Comparison of ENCODE assay signal across 20 mouse cellular contexts in genomic region chr2:125459087-125459486, GRCm38 (mm10). TPM values are rescaled to one million over a fixed set of nuclear protein-coding genes. Genes with fewer than 3 reads are reported as not detected.
DNase-seq lines count a peak whose midpoint lies in the region; ATAC-seq and TF ChIP-seq lines count a peak whose summit lies in the region.
"Had no signal": no experiment of that assay in that cellular context is flagged by ENCODE, and none has a peak within 500 bp of the region (broad histone marks: within the 10 kb centered on the region; RNA-seq: fewer than 3 reads in every experiment).

No protein-coding gene starts in this region.

- H3K4me1 ChIP-seq in lung, embryonic 14.5 days (ENCODE audit: insufficient read depth): peaks cover 5% of the 10 kb centered on the region; the same call in 1 of the 2 replicates
- H3K4me1 ChIP-seq in stomach, embryonic 14.5 days (ENCODE audit: control insufficient read depth, insufficient read depth, low read length): 0 out of 2 replicates have a peak, but pooled peaks cover 3% of the 10 kb centered on the region
- no peaks in the 10 kb centered on the region; the same call in 1 of the 2 replicates for H3K4me1 ChIP-seq in stomach, postnatal 0 days (replicated peaks; ENCODE audit: control insufficient read depth, insufficient read depth)
- no peaks in the 10 kb centered on the region for H3K4me1 ChIP-seq in stomach, embryonic 15.5 days
- H3K4me1 ChIP-seq: embryonic facial prominence, embryonic 10.5 days; forebrain, embryonic 13.5 days; hindbrain, embryonic 12.5 days had no signal

- ATAC-seq in lung, embryonic 14.5 days (ENCODE audit: insufficient read depth): peak; percentile 59
- ATAC-seq in stomach, embryonic 14.5 days (ENCODE audit: insufficient number of reproducible peaks, insufficient read depth, low FRiP score, low read depth): no peak
- no peak for ATAC-seq in stomach, postnatal 0 days (ENCODE audit: low FRiP score, low TSS enrichment)
- peak; percentile 47; the same call in 1 of the 2 replicates for ATAC-seq in stomach, embryonic 15.5 days (ENCODE audit: insufficient read depth, low FRiP score, low read depth)
- ATAC-seq: activated CD4-positive, CD25-positive, alpha-beta regulatory T cell, adult 4 months; forebrain, embryonic 13.5 days; forebrain, postnatal 0 days; Patski had no signal

- no peak for TF ChIP-seq CTCF in lung, embryonic 14.5 days (IDR thresholded peaks at IDR 0.05; ENCODE audit: low read depth)
- TF ChIP-seq CTCF in stomach, postnatal 0 days (IDR thresholded peaks at IDR 0.05; ENCODE audit: low read depth): no peak

- peak; percentile 53 for DNase-seq in lung, embryonic 14.5 days
- no peak for DNase-seq in lung, postnatal 25 days (ENCODE audit: low spot score)
- no peak for DNase-seq in stomach, postnatal 0 days (ENCODE audit: low spot score)
- DNase-seq in adrenal gland, postnatal 10 days: no peak
- DNase-seq: adrenal gland, postnatal 25 days; cerebellum, adult 18-20 months; cerebellum, adult 9-11 months; cerebellum, postnatal 36 days; forebrain, postnatal 0 days; gastrocnemius, postnatal 14 days; heart, postnatal 10 days; heart, postnatal 4 days had no signal

- no peak for TF ChIP-seq EP300 in stomach, postnatal 0 days (optimal IDR thresholded peaks at IDR 0.05)

- H3K4me2 ChIP-seq in lung, embryonic 14.5 days: no peak overlapping the region
- no peak overlapping the region for H3K4me2 ChIP-seq in stomach, embryonic 14.5 days (replicated peaks; ENCODE audit: low read depth, low read length)
- no peak overlapping the region for H3K4me2 ChIP-seq in stomach, postnatal 0 days (replicated peaks; ENCODE audit: low read depth)
- no peak overlapping the region for H3K4me2 ChIP-seq in stomach, embryonic 15.5 days
- H3K4me2 ChIP-seq: forebrain, embryonic 13.5 days; hindbrain, embryonic 12.5 days had no signal

- H3K9me3 ChIP-seq in lung, embryonic 14.5 days (ENCODE audit: low read depth, low read length): no peaks in the 10 kb centered on the region
- H3K9me3 ChIP-seq in stomach, embryonic 14.5 days (ENCODE audit: control insufficient read depth, low read depth, low read length): no peaks in the 10 kb centered on the region
- H3K9me3 ChIP-seq in stomach, postnatal 0 days (ENCODE audit: control insufficient read depth, low read length): no peaks in the 10 kb centered on the region
- H3K9me3 ChIP-seq in stomach, embryonic 15.5 days: no peaks in the 10 kb centered on the region
- H3K9me3 ChIP-seq: embryonic facial prominence, embryonic 10.5 days; forebrain, embryonic 13.5 days; hindbrain, embryonic 12.5 days had no signal

- no peak overlapping the region for H3K9ac ChIP-seq in lung, embryonic 14.5 days
- H3K9ac ChIP-seq in stomach, embryonic 14.5 days (replicated peaks; ENCODE audit: low read depth, low read length): no peak overlapping the region
- no peak overlapping the region for H3K9ac ChIP-seq in stomach, postnatal 0 days (ENCODE audit: low read length)
- H3K9ac ChIP-seq in stomach, embryonic 15.5 days: no peak overlapping the region
- H3K9ac ChIP-seq: forebrain, embryonic 13.5 days; forebrain, postnatal 0 days; hindbrain, embryonic 12.5 days had no signal

- 0 out of 2 replicates have a peak, but pooled peaks cover 10% of the 10 kb centered on the region for H3K36me3 ChIP-seq in lung, embryonic 14.5 days (ENCODE audit: insufficient read depth)
- no peaks in the 10 kb centered on the region for H3K36me3 ChIP-seq in stomach, embryonic 14.5 days (ENCODE audit: control insufficient read depth, insufficient read depth, low read length)
- H3K36me3 ChIP-seq in stomach, postnatal 0 days (ENCODE audit: control insufficient read depth, insufficient read depth, low read length): no peaks in the 10 kb centered on the region
- no peaks in the 10 kb centered on the region for H3K36me3 ChIP-seq in stomach, embryonic 15.5 days
- H3K36me3 ChIP-seq: embryonic facial prominence, embryonic 10.5 days; hindbrain, embryonic 12.5 days had no signal

- H3K27me3 ChIP-seq in lung, embryonic 14.5 days (ENCODE audit: insufficient read depth, low read length): no peaks in the 10 kb centered on the region
- no peaks in the 10 kb centered on the region for H3K27me3 ChIP-seq in stomach, embryonic 14.5 days (ENCODE audit: control insufficient read depth, insufficient read depth, low read length)
- no peaks in the 10 kb centered on the region for H3K27me3 ChIP-seq in stomach, postnatal 0 days (ENCODE audit: control insufficient read depth, insufficient read depth, low read length)
- no peaks in the 10 kb centered on the region for H3K27me3 ChIP-seq in stomach, embryonic 15.5 days (replicated peaks)
- H3K27me3 ChIP-seq: CH12.LX; forebrain, embryonic 13.5 days; hindbrain, embryonic 12.5 days; Patski had no signal

- H3K27ac ChIP-seq in lung, embryonic 14.5 days (ENCODE audit: low read depth): peak overlapping the region; percentile 39; the same call in 1 of the 2 replicates
- peak overlapping the region; percentile 1; the same call in 1 of the 2 replicates for H3K27ac ChIP-seq in stomach, embryonic 14.5 days (ENCODE audit: low read length)
- H3K27ac ChIP-seq in stomach, postnatal 0 days (replicated peaks): no peak overlapping the region
- peak overlapping the region; percentile 68; the same call in 1 of the 2 replicates for H3K27ac ChIP-seq in stomach, embryonic 15.5 days
- H3K27ac ChIP-seq: embryonic facial prominence, embryonic 10.5 days; forebrain, embryonic 13.5 days; hindbrain, embryonic 12.5 days had no signal

- no peak overlapping the region for H3K4me3 ChIP-seq in lung, embryonic 14.5 days (ENCODE audit: low read depth, low read length)
- no peak overlapping the region for H3K4me3 ChIP-seq in stomach, embryonic 14.5 days (ENCODE audit: low read depth, low read length)
- no peak overlapping the region for H3K4me3 ChIP-seq in stomach, postnatal 0 days (ENCODE audit: low read depth, low read length)
- H3K4me3 ChIP-seq in stomach, embryonic 15.5 days (replicated peaks): no peak overlapping the region
- H3K4me3 ChIP-seq: embryonic facial prominence, embryonic 10.5 days; forebrain, embryonic 13.5 days; hindbrain, embryonic 12.5 days had no signal

- WGBS in lung, embryonic 14.5 days: 33% methylated on average over 3 of the region's 3 CpGs
- 55% methylated on average over 3 of the region's 3 CpGs for WGBS in stomach, embryonic 14.5 days
- 46% methylated on average over 3 of the region's 3 CpGs for whole genome bisulfite sequencing in stomach, postnatal 0 days
- 42% methylated on average over 3 of the region's 3 CpGs for WGBS in stomach, embryonic 15.5 days

RNA-seq across cellular contexts. Expression of gene Gm9913, which starts 45.8 kb away (rescaled TPM):
- polyA plus RNA-seq in lung, embryonic 14.5 days (2014; fragmentation: Nextera tagmentation; extraction: Ambion mirVana): 0.42 and 0.68 TPM in 2 replicates
- polyA plus RNA-seq in stomach, embryonic 14.5 days (2014; fragmentation: Nextera tagmentation; extraction: Ambion mirVana): 0.39 and 0.66 TPM in 2 replicates
- 0.31 and 0.33 TPM in 2 replicates for polyA plus RNA-seq in stomach, postnatal 0 days (2015; fragmentation: Nextera tagmentation; extraction: Ambion mirVana)
- polyA plus RNA-seq in stomach, embryonic 15.5 days (2015; fragmentation: Nextera tagmentation; extraction: Ambion mirVana): 0.45 and 0.67 TPM in 2 replicates
- under 1 TPM in 1 of 2 experiments, not detected in 1; 0.36 TPM for total RNA-seq in adrenal gland, postnatal 10 days (2021)
- total RNA-seq: adrenal gland, postnatal 25 days; CH12.LX had no signal
- polyA plus RNA-seq: activated CD4-positive, CD25-positive, alpha-beta regulatory T cell, adult 4 months; forebrain, embryonic 13.5 days had no signal

RNA-seq across cellular contexts. Expression of gene Fbn1, which starts 48.7 kb away (rescaled TPM):
- 52.4 and 53.1 TPM in 2 replicates for polyA plus RNA-seq in lung, embryonic 14.5 days (2014; fragmentation: Nextera tagmentation; extraction: Ambion mirVana)
- polyA plus RNA-seq in stomach, embryonic 14.5 days (2014; fragmentation: Nextera tagmentation; extraction: Ambion mirVana): 56.3 and 58.2 TPM in 2 replicates
- 15.3 and 17.2 TPM in 2 replicates for polyA plus RNA-seq in stomach, postnatal 0 days (2015; fragmentation: Nextera tagmentation; extraction: Ambion mirVana)
- polyA plus RNA-seq in stomach, embryonic 15.5 days (2015; fragmentation: Nextera tagmentation; extraction: Ambion mirVana): 25.9 and 27.9 TPM in 2 replicates
- total RNA-seq in adrenal gland, postnatal 10 days (2021): 100 to 1,000 TPM; 121 to 127 TPM
- polyA plus RNA-seq: activated CD4-positive, CD25-positive, alpha-beta regulatory T cell, adult 4 months had no signal

Comparison
In these comparisons a context has a peak if more than half of its experiments do, and no peak if none do; other contexts are left out.
1. ATAC-seq: peak in lung, embryonic 14.5 days (single experiment) and stomach, embryonic 15.5 days (single experiment); none in stomach, embryonic 14.5 days (single experiment) and stomach, postnatal 0 days (single experiment).